Mouse (Mus musculus) T-helper 1 cell (primary cell): ENCODE results near the gene Olfr1305.

ENCODE experiments used
- in situ Hi-C: fragments of 300-600 bp; cut with MboI, MseI; formaldehyde crosslinking; loops from one replicate; pipeline ENCODE4 v1.15.1; 2025; ENCODE audit warnings: high pct_unique_total_duplicates

The Olfr1305 gene

DNA sequence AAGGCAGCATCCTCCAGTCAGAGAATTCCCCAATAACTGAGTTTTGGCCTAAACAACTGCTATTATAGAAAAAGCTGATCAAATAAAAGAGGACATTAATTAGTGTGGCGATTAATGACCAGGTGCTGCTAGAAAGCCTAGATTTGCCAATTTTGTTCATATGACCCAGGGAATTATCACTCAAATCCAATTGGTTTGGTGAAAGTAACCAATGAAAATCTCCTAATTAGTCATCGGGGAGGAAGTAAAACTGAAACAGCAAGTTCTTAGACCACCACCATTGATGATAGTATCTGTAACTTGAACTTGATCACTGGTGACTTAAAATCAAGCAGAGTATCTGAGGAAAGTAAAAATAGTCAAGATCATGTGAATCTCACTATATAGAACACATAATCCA, at the start of gene Olfr1305:
Olfr1305 (minus strand) TSS at position 101 of the 400 bp plus-strand sequence.
- in situ Hi-C loops: no loop called here

- in situ Hi-C loops: no loop called here
Observed at GRCm38 (mm10) chr2:111916171-111916570, 39.2 kb upstream of the Olfr1305 start, which contains the start of gene Olfr1306. Gene Olfr1306 (minus strand): TSS chr2:111916271.

DNA sequence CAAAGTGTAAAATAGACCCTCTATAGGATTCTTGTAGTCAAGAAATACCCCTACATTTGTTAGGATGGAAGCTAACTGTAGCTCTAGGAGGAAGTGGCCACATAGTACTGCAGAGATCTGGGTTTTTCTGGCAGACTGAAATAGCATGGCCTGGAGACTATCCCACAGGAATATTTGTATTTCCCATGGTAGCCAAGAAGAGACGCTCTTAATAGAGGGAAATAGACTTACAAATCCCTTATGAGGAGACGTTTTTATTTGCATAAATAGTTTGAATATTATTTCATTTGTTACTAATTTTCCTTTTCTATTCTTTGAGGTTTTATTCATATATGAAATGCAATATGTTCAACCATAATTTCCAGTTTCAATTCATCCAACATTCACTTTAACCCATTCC, 56.7 kb downstream of the Olfr1305 start, which contains the start of gene Olfr1303:
Olfr1303 (minus strand) TSS at position 101 of the 400 bp plus-strand sequence.
- in situ Hi-C loops: no loop called here
